Mouse (Mus musculus) macrophage (primary cell): ENCODE results near the gene Kcnk2. TPM values are rescaled to one million over a fixed set of nuclear protein-coding genes. Genes with fewer than 3 reads are reported as not detected.

ENCODE experiments used
- H3K27ac ChIP-seq: fragments of 350-480 bp; formaldehyde crosslinking; 2 replicates; pipeline ENCODE4 v1.9.0; 2021
- H3K36me3 ChIP-seq: fragments of 350-480 bp; formaldehyde crosslinking; 2 replicates; pipeline ENCODE4 v1.9.0; 2021; ENCODE audit errors: inconsistent target
- H3K4me3 ChIP-seq: fragments of 350-480 bp; formaldehyde crosslinking; 2 replicates; pipeline ENCODE4 v1.9.0; 2021; ENCODE audit errors: inconsistent target
- H3K79me2 ChIP-seq: fragments of 350-480 bp; formaldehyde crosslinking; 2 replicates; pipeline ENCODE4 v1.9.0; 2021; ENCODE audit errors: inconsistent target
- WGBS: methylation state at CpG from one replicate; pipeline ENCODE4 v1.1.7; 2026; ENCODE audit warnings: inconsistent platforms; ENCODE audit not compliant: missing documents; 5-methylcytosine and 5-hydroxymethylcytosine counted together
- polyA plus RNA-seq: library from polyadenylated mRNA; stranded (reverse); fragments of 250-400 nt; gene quantifications from 3 replicates; pipeline ENCODE4 v1.2.4, GENCODE M21; 2018; ENCODE audit warnings: inconsistent platforms
- total RNA-seq, 78 experiments: library from RNA; depleted of rRNA; stranded (reverse); fragments of 250-400 nt; gene quantifications; 1 replicate in 9 of 78; 2 replicates in 24 of 78; 3 replicates in 43 of 78; 4 replicates in 2 of 78; pipeline ENCODE4 v1.2.4; 2018; ENCODE audit warnings: inconsistent platforms in 56 of 78

Gene Kcnk2
- total RNA-seq (2018; cell fraction: chromatin; rRNA removed): under 1 TPM in 1 of 26 experiments, not detected in 25; 0.54 TPM
- total RNA-seq (2018; cell fraction: cytosol; rRNA removed): not detected
- total RNA-seq (2018; cell fraction: nucleus; rRNA removed): not detected
- polyA plus RNA-seq: not detected in 3 replicates

DNA sequence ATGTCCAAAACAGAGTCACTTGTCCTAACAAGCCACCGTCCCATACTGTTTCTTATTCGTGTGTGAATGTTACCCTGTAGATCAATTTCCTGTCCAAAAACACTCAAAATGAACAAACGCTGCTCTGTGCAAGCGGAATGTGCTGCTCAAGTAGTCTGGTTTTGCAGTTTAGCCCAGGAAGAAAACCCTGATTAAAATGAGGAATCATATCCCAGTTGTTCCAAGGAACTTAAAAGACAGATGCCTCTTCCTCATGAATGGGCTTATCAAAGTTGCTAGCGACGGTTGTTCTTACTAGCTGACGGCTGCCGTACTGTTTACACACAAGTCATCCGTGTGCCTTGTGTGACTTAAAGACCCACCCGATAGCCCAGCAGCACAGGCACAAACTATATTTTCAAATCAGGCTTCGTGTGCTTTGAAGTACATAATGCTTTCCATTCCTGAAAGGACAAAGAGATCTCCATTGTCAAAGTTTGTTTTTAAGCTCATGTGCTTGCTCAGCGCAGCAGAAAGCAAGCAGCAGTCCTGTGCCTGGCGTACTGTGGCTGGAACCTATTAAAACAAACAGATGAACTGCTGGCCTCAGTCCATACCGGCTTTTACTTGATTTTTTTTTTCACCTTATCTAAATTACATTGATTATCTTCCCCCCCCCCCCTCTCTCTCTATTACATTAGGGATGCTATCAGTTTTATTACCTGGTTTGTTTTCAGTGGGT is at the start of gene Kcnk2:
Kcnk2 (minus strand) TSS at position 51 of the 721 bp plus-strand sequence.
- Histone ChIP-seq H3K79me2 (no peaks in the 10 kb centered on the region), H3K36me3 (no peaks in the 10 kb centered on the region), H3K4me3 (no peak within 1 kb of the TSS), H3K27ac (no peak within 1 kb of the TSS)
- WGBS: 58% methylated on average over 14 of the region's 14 CpGs

DNA sequence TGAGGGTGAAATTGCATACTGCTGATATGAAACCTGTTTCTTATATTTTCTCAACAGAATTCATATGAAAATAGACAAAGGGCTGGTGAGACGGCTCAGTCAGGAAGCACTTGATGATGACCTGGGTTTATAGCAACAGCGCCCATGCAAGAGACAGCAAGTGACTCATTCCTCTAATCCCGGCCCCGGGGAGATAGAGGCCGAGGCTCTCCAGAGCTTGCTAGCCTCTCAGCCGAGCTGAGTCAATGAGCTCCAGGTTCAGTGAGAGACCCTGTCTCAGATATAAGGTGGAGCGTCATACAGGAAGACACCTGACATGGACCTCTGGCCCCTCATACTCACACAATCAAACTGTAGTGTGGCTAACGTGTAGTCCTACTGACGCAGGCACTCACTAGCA is 38.7 kb upstream of the Kcnk2 start:
- no peaks in the 10 kb centered on the region for H3K79me2 ChIP-seq
- WGBS: 84% methylated on average over 9 of the region's 9 CpGs
- H3K27ac ChIP-seq: no peak overlapping the region
- H3K4me3 ChIP-seq: no peak overlapping the region
- no peaks in the 10 kb centered on the region for H3K36me3 ChIP-seq

DNA sequence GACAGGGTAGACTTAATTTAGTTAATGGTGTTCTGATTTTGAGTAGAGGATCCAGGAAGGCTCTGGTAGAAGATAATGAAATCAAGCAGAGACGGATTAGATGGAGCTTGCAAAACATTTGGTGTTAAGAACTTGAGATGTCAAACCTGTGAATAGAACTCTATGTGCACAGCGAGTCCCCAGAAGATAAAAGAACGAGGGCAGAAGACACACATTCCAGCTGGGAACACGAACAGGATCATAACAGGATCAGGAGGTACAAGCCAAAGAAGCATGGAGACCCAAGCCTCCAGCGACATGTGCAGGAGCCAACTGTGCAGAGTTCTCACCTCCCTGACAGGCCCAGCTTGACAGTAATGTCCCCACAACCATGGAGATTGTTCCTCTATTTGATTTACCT is 35.1 kb upstream of the Kcnk2 start:
- Histone ChIP-seq H3K4me3 (no peak overlapping the region), H3K79me2 (no peaks in the 10 kb centered on the region), H3K27ac (no peak overlapping the region), H3K36me3 (no peaks in the 10 kb centered on the region)
- 72% methylated on average over 5 of the region's 5 CpGs for WGBS

DNA sequence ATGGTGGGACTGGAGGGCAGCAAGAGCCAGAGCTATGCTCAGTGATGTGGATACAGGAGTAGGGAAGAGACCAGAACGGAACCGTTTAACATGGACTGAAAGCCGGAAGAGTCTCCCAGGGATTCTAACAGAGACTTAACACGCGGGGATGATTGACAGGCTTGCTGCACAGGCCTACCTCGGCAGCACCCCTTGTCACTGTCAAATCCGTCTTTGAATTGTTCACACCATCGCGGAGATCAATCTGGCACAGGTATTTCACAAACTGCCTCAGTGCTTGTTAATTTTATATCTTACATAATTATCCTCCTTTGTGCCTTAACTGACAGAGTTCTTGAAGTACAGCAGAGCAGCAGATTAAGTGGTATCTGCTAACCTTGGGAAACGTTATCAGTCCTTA is 33.4 kb upstream of the Kcnk2 start:
- no peak overlapping the region for H3K4me3 ChIP-seq
- WGBS: 89% methylated on average over 9 of the region's 10 CpGs
- no peaks in the 10 kb centered on the region for H3K36me3 ChIP-seq
- no peak overlapping the region for H3K27ac ChIP-seq
- no peaks in the 10 kb centered on the region for H3K79me2 ChIP-seq

GRCm38 (mm10) chr1:189431479-189431878 is 29.4 kb upstream of the Kcnk2 start:
- Histone ChIP-seq H3K36me3 (no peaks in the 10 kb centered on the region), H3K79me2 (no peaks in the 10 kb centered on the region), H3K4me3 (no peak overlapping the region), H3K27ac (no peak overlapping the region)
- 65% methylated on average over 5 of the region's 5 CpGs for WGBS

GRCm38 (mm10) chr1:189430534-189430933 is 28.5 kb upstream of the Kcnk2 start:
- Histone ChIP-seq H3K79me2 (no peaks in the 10 kb centered on the region), H3K36me3 (no peaks in the 10 kb centered on the region), H3K27ac (no peak overlapping the region), H3K4me3 (no peak overlapping the region)
- 49% methylated on average over 4 of the region's 4 CpGs for WGBS

GRCm38 (mm10) chr1:189429566-189429965 is 27.5 kb upstream of the Kcnk2 start:
- Histone ChIP-seq H3K36me3 (no peaks in the 10 kb centered on the region), H3K4me3 (no peak overlapping the region), H3K27ac (no peak overlapping the region), H3K79me2 (no peaks in the 10 kb centered on the region)
- whole genome bisulfite sequencing: 85% methylated on average over 10 of the region's 10 CpGs

DNA sequence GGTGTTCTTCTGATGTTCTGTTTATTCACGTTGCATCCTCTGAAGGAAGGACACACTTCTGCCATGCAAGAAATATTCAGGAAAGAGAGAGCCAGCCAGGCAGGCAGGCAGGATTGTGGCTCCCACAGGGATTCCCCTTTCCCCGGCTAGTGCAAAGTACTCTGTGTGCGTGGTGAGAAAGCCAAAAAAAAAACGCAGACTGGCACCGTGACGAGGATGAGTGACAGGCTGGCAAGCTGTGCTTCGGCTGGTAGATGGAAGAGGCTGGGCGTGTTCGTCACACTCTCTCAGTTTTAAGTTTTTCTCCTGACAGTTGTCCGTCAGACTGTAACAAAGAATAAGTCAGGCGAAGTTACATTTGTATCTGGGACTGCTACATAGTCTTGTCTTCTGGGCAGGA is 24.2 kb upstream of the Kcnk2 start:
- H3K27ac ChIP-seq: no peak overlapping the region
- 89% methylated on average over 11 of the region's 11 CpGs for WGBS
- H3K4me3 ChIP-seq: no peak overlapping the region
- no peaks in the 10 kb centered on the region for H3K79me2 ChIP-seq
- H3K36me3 ChIP-seq: no peaks in the 10 kb centered on the region

- H3K4me3 ChIP-seq: no peak overlapping the region
- H3K36me3 ChIP-seq: no peaks in the 10 kb centered on the region
- WGBS: 80% methylated on average over 1 of the region's 1 CpGs
- H3K79me2 ChIP-seq: no peaks in the 10 kb centered on the region
- H3K27ac ChIP-seq: no peak overlapping the region
These were observed 17.8 kb upstream of the Kcnk2 start for GRCm38 (mm10) chr1:189419914-189420313.

GRCm38 (mm10) chr1:189409906-189410305 is 7.8 kb upstream of the Kcnk2 start:
- Histone ChIP-seq H3K36me3 (no peaks in the 10 kb centered on the region), H3K27ac (no peak overlapping the region), H3K79me2 (no peaks in the 10 kb centered on the region), H3K4me3 (no peak overlapping the region)
- 88% methylated on average over 6 of the region's 6 CpGs for WGBS

- Histone ChIP-seq H3K79me2 (no peaks in the 10 kb centered on the region), H3K4me3 (no peak overlapping the region), H3K36me3 (no peaks in the 10 kb centered on the region), H3K27ac (no peak overlapping the region)
- WGBS: 76% methylated on average over 9 of the region's 10 CpGs
These were observed 3.1 kb upstream of the Kcnk2 start for GRCm38 (mm10) chr1:189405221-189405620.

- 78% methylated on average over 6 of the region's 6 CpGs for WGBS
- Histone ChIP-seq H3K27ac (no peak overlapping the region), H3K4me3 (no peak overlapping the region), H3K79me2 (no peaks in the 10 kb centered on the region), H3K36me3 (no peaks in the 10 kb centered on the region)
These were observed 1.5 kb upstream of the Kcnk2 start for GRCm38 (mm10) chr1:189403546-189403945.

GRCm38 (mm10) chr1:189403139-189403538 is 1.1 kb upstream of the Kcnk2 start:
- H3K36me3 ChIP-seq: no peaks in the 10 kb centered on the region
- H3K4me3 ChIP-seq: no peak overlapping the region
- H3K79me2 ChIP-seq: no peaks in the 10 kb centered on the region
- 74% methylated on average over 4 of the region's 4 CpGs for WGBS
- no peak overlapping the region for H3K27ac ChIP-seq

DNA sequence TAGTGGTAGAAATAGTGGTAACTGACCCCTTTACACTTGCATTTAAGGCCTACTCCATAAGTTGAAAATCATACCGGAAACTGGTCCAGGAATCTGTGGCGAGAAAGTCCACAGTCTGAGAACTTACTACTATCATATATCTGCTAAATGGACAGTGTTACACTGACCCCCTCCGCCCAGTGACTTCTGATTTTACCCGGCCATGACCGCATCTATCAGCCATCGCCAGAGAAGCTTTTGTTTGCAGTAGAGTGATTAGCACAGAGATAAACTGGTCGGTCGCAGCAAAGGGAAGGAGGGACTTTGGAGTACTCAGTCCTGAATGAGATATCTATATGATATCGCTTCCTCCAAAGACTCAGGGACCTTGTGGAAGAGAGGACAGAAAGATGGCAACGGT is 15.2 kb downstream of the Kcnk2 start:
- Histone ChIP-seq H3K4me3 (no peak overlapping the region), H3K27ac (no peak overlapping the region), H3K36me3 (no peaks in the 10 kb centered on the region), H3K79me2 (no peaks in the 10 kb centered on the region)
- 89% methylated on average over 10 of the region's 10 CpGs for WGBS

DNA sequence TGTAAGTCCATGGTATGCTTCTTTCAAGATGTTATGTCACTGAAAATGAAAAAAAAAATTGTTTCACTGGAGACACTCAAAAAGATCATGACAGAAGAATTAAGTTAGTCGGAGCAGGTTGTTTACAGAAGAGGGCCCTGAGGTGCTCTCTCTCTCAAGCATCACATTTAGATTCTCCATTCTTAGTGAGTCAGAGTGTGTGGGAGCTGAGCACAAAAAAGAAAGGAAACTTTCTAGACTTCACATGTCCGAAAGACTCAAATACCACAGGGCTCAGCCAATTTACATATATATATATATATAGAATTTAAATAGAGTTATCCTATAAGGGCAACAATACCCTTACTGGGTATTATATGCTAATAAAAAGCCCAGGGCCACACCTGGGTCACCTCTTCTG is 15.9 kb downstream of the Kcnk2 start:
- Histone ChIP-seq H3K36me3 (no peaks in the 10 kb centered on the region), H3K4me3 (no peak overlapping the region), H3K79me2 (no peaks in the 10 kb centered on the region), H3K27ac (no peak overlapping the region)
- WGBS: 92% methylated on average over 2 of the region's 2 CpGs

DNA sequence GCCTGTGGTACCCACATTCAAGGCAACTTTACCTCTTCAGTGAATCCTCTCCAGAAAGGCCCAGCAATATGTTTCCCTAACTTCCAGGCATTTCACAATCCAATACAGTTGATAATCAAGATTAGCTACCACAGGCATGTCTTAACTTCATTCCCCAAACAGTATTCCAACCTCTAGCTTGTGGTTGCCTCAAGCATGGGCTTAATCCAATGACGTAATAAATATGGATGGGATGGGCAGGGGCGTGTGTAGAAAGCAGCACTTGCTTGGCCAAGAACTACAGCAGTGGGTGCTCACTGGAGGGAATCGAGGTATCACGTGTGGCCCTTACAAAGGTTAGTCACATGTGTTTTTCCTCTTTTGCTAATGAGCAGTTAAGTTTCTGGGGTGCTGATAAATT is 34.4 kb downstream of the Kcnk2 start:
- no peak overlapping the region for H3K27ac ChIP-seq
- no peaks in the 10 kb centered on the region for H3K36me3 ChIP-seq
- WGBS: 77% methylated on average over 4 of the region's 4 CpGs

More for the DNA sequence above, 34.4 kb downstream of the Kcnk2 start:
- H3K4me3 ChIP-seq: no peak overlapping the region
- H3K79me2 ChIP-seq: no peaks in the 10 kb centered on the region
